Mouse (Mus musculus) C2C12 (cell line): ENCODE measurements around the gene Klhl32.

Experiments
- CEBPB ChIP-seq: IDR thresholded peaks from one replicate; pipeline ENCODE4 v1.6.1; 2011; ENCODE audit warnings: low read depth, mild to moderate bottlenecking, control low read depth, moderate library complexity
- CTCF ChIP-seq: IDR thresholded peaks from one replicate; pipeline ENCODE4 v1.5.1; 2011; ENCODE audit not compliant: control insufficient read depth, insufficient read depth, insufficient read length
- MAX ChIP-seq: IDR thresholded peaks from one replicate; pipeline ENCODE4 v1.6.1; 2011; ENCODE audit warnings: mild to moderate bottlenecking, control low read depth
- MYOD1 ChIP-seq: IDR thresholded peaks from one replicate; pipeline ENCODE4 v1.6.1; 2011; ENCODE audit warnings: low read depth; ENCODE audit not compliant: control insufficient read depth, insufficient read length
- MYOG ChIP-seq: IDR thresholded peaks from one replicate; pipeline ENCODE4 v1.6.1; 2011; ENCODE audit not compliant: control insufficient read depth, insufficient read length; ENCODE audit errors: extremely low read depth
- USF1 ChIP-seq: IDR thresholded peaks from one replicate; pipeline ENCODE4 v1.6.1; 2011; ENCODE audit warnings: low read depth, mild to moderate bottlenecking, control low read depth, moderate library complexity

- TF ChIP-seq CTCF (no peak), MAX (no peak), MYOG (no peak), USF1 (no peak), CEBPB (no peak), MYOD1 (no peak)
These were observed 42.6 kb downstream of the Klhl32 start for GRCm38 (mm10) chr4:24808316-24808715.
